Mouse (Mus musculus) thymus, postnatal 25 days (tissue): ENCODE data around the gene Krt36.

ENCODE experiments used
- DNase-seq: peaks from one replicate; pipeline ENCODE4 v3.0.0; 2022

The Krt36 gene

GRCm38 (mm10) chr11:100087861-100088260 is 17.6 kb downstream of the Krt36 start, which contains the start of gene Krt32:
Gene Krt32 (minus strand): TSS chr11:100088226.
- DNase-seq = no peak

GRCm38 (mm10) chr11:100073873-100074272 is 31.6 kb downstream of the Krt36 start:
- no peak for DNase-seq

GRCm38 (mm10) chr11:100067293-100068036 is 38.0 kb downstream of the Krt36 start:
- DNase-seq = no peak

GRCm38 (mm10) chr11:100066236-100067010 is 39.0 kb downstream of the Krt36 start:
- no peak for DNase-seq

- DNase-seq = no peak
Observed at GRCm38 (mm10) chr11:100058875-100059274, 46.6 kb downstream of the Krt36 start.

- DNase-seq = no peak
Observed at GRCm38 (mm10) chr11:100055686-100056655, 49.5 kb downstream of the Krt36 start.
